Mouse (Mus musculus): ENCODE measurements around the gene Cideb. TPM values are rescaled to one million over a fixed set of nuclear protein-coding genes. Genes with fewer than 3 reads are reported as not detected.

Cideb gene
- 9.8 TPM for polyA plus RNA-seq (2015; fragmentation: Illumina TruSeq; extraction: RNeasy Lipid Tissue Mini Kit (QIAGEN cat#74804); ENCODE audit: low read depth, low replicate concordance)

DNA sequence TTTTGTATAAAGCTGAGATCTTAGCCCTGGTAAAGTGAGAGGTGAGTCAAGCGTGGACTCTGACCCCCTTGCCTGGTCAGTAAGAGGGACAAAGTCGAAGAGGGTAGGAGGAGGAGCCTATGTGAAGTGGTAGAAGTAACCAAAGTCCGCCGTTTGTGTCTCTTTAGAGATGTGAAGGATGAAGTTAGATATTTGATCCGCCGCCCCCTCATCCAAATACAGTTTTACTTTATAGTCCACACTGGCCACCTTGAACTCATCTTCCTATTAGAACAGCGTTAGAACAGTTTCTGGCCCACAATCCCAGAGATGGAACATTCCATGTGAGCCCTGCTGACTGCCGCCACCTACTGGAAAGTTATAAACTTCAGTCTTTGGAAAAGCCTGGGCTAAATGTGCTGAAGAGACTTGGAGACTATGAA is at the start of gene Cideb:
Gene Cideb, minus strand, starts transcription at position 96 of the 422 bp plus-strand sequence.

DNA sequence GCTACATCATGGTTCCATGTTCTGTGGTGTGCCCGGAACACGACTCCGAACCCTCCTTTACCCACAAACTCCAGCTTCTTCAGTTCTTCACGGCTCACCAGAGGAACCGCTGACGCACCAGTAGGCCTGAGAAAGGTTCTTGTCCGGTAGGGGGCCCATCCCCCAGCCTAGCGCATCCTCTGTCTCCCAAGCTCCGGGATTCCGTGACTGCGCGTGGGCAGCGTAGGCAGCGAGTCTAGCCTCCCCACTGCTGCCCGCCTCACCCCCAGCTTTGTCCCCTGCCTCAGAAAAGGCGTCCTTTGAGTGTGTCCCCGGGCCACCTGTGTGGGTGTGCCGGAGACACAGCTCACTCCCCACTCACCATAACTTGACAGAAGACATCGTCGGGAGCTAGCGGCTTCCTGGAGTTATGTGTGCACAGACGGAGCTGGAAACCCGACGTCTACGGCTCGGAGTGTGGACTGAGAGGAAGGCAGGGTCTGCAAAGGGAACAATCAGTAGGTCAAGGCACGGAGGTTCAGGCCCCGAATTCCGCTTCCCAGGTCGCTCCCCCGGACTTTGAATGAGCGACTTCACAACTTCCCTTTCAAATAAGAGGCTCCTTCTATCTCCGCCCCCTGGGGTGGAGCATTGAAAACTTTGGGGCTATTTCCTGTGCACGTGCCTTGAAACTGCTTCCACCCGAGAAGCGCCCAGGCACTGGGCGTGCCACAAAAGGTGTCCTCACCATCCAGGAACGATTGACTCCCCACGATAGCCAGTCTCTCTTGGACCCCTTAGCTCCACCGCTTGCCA is 30.2 kb upstream of the Cideb start, which contains the start of gene Ripk3:
Gene Ripk3, minus strand, starts transcription at position 610 of the 795 bp plus-strand sequence.

DNA sequence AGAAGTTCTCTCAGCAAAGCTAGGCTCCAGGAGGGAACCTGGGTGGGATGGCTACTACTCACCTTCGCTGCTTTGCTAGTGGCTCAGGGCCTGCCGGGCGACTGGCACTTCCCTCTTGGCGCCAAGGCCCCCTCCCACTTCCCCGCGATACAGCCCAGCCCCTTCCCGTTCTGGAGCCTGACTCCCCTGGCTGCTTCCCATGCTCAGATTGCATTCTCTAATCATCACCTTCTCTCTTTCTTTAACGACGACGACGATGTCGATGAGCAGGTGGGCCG is 25.6 kb upstream of the Cideb start, which contains the start of gene Adcy4:
Gene Adcy4, minus strand, starts transcription at position 138 of the 278 bp plus-strand sequence.

DNA sequence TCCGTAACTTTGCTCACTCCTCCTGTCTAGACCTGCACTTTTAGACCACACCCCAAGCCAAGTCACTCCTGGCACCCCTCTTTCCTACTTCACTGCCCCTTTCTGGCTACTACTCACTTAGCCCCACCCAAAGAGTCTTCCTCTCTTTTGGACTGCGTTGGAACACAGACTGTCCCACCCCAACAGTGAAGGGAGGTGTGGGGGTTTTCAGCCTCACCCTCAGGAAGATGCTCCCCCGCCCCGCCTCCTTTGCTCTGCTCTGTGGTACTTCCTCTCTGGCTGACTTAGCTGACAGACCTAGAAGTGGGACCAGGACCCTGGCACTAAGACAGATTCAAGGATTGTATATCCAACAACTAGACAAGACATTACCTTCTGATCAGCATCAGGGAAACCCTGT is 7.4 kb upstream of the Cideb start, which contains the start of gene Ltb4r1:
Gene Ltb4r1, plus strand, starts transcription at position 267 of the 400 bp plus-strand sequence.

DNA sequence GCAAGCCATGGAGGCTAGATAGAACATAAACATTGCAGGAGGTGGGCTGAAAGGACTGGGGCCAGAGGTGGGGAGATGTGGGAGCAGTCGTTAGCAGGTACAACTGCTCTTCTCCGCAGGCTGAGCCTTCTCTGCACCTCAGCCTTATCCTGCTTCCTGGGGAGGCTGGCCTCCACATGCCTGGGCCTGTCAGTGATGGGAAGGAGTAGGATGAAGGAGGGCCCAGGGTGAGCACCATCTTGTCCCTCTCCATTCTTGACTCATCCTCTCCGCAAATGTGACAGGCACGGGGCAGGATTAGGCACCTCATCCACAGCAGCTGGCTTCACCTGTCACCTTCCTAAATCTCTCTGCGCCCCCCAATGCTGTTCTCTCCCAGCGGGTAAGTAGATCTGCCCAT is 2.9 kb upstream of the Cideb start, which contains the start of gene Ltb4r2:
Gene Ltb4r2, plus strand, starts transcription at position 266 of the 400 bp plus-strand sequence.

DNA sequence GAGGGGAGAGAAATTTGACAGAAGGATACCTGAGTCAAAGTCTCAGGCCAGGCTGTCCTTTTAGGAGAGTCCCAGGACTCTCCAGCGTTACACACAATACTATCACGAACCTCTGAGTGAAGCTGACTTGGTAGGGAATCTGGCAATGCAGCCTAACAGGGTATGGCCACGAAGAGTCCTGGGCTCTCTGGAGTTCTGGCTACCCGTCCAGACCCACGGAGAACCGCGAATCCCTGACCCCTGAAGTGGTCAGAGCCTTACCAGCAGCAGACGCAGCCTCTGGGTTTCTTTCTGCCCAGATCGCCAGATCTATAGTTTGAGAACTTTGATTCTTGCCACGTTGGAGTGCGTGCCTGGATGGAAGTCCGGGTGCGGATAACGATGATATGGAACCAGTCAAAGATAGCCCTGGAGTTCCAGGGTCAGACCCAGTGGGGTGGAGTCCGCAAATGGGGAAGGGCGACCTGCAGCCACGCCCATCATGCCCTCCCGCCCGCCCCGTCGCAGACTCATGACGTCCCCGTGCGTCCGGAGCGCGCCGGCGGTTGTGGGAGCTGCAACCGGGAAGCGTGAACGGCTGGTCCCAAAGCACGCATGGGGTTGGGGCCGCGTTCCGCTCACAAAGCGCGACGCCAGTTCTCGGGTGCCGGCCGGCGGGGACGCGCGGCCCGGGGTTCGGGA is 12.9 kb downstream of the Cideb start, which contains the start of the genes Dhrs1 and Nop9:
Gene Dhrs1, minus strand, starts transcription at position 511 of the 681 bp plus-strand sequence.
Gene Nop9, plus strand, starts transcription at position 514 of the 681 bp plus-strand sequence.

DNA sequence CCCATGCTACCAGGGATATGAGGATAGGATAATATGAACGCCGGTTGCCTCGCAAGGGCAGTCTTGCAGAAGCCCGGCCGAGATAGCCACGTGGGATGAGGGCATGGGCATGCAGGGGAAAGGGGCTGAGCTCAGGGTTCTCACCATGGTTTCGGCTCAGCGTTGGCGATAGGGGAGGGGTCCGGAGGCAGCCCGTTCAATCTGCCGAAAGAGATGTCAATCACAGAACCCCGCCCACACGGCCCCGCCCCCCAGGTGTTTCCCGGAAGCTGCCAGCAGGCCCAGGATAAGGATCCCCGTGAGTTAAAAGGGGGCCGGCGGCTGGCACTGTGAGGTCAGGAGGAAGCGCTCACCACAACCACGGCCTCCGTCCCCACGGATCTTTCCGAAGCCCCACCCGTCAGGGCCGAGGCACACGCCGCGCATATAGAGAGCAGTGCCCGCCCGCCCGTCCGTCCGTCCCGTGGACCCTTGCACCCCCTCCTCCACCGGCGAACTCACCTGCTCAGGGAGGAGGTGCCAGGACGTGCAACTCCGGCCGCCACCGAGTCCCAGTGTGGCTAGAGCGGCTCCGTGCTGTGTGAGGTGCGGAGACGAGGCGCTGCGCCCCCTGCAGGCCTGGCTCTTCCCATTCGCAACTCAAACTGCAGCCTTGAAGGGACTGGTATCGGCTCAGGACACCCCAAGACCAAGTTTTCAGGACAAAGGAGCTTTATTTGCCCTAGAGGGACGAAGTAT is 36.4 kb downstream of the Cideb start, which contains the start of gene Rabggta:
Gene Rabggta, minus strand, starts transcription at position 564 of the 738 bp plus-strand sequence.

DNA sequence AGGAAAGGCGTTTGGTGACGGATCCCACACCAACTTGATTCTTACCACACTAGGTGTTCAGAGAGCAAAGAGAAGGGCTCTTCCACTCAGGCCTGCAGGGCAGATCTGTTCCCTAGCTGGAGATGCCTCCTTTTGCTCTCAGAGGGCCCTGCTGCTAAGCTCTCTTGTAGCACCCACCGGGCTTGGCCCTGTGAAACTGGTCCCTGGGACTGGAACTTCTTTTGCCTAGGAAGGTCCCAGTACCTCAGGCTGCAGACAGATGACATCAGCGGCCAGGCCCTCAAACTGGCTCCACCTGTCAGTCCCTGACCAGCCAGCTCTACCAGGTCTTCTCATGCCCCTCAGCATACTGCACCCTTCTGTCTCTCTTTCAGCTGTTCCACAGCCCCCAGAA is 44.5 kb downstream of the Cideb start, which contains the start of gene Tgm1:
Gene Tgm1, minus strand, starts transcription at position 198 of the 394 bp plus-strand sequence.

Other genes starting within 250 kb of the Cideb start
- gene Cpne6, start 248.0 kb downstream of the Cideb start, polyA plus RNA-seq (2015; fragmentation: Illumina TruSeq; extraction: RNeasy Lipid Tissue Mini Kit (QIAGEN cat#74804); ENCODE audit: low read depth, low replicate concordance), result 132 TPM
- 0.31 TPM for gene Nrl, start 233.5 kb downstream of the Cideb start, polyA plus RNA-seq (2015; fragmentation: Illumina TruSeq; extraction: RNeasy Lipid Tissue Mini Kit (QIAGEN cat#74804); ENCODE audit: low read depth, low replicate concordance)
- gene Pck2, start 218.2 kb downstream of the Cideb start, polyA plus RNA-seq (2015; fragmentation: Illumina TruSeq; extraction: RNeasy Lipid Tissue Mini Kit (QIAGEN cat#74804); ENCODE audit: low read depth, low replicate concordance), result 19.9 TPM
- gene Dcaf11, start 198.5 kb downstream of the Cideb start, polyA plus RNA-seq (2015; fragmentation: Illumina TruSeq; extraction: RNeasy Lipid Tissue Mini Kit (QIAGEN cat#74804); ENCODE audit: low read depth, low replicate concordance), result 92.2 TPM
- not detected for gene A730061H03Rik, start 198.1 kb downstream of the Cideb start, polyA plus RNA-seq (2015; fragmentation: Illumina TruSeq; extraction: RNeasy Lipid Tissue Mini Kit (QIAGEN cat#74804); ENCODE audit: low read depth, low replicate concordance)
- not detected for gene Fitm1, start 182.8 kb downstream of the Cideb start, polyA plus RNA-seq (2015; fragmentation: Illumina TruSeq; extraction: RNeasy Lipid Tissue Mini Kit (QIAGEN cat#74804); ENCODE audit: low read depth, low replicate concordance)
- 73.4 TPM for gene Psme1, start 180.3 kb downstream of the Cideb start, polyA plus RNA-seq (2015; fragmentation: Illumina TruSeq; extraction: RNeasy Lipid Tissue Mini Kit (QIAGEN cat#74804); ENCODE audit: low read depth, low replicate concordance)
- gene Emc9, start 173.2 kb downstream of the Cideb start, polyA plus RNA-seq (2015; fragmentation: Illumina TruSeq; extraction: RNeasy Lipid Tissue Mini Kit (QIAGEN cat#74804); ENCODE audit: low read depth, low replicate concordance), result 54.3 TPM
- gene Psme2, start 167.3 kb downstream of the Cideb start, polyA plus RNA-seq (2015; fragmentation: Illumina TruSeq; extraction: RNeasy Lipid Tissue Mini Kit (QIAGEN cat#74804); ENCODE audit: low read depth, low replicate concordance), result 78.9 TPM
- 18.8 TPM for gene Rnf31, start 166.8 kb downstream of the Cideb start, polyA plus RNA-seq (2015; fragmentation: Illumina TruSeq; extraction: RNeasy Lipid Tissue Mini Kit (QIAGEN cat#74804); ENCODE audit: low read depth, low replicate concordance)
- 14.3 TPM for gene Irf9, start 154.9 kb downstream of the Cideb start, polyA plus RNA-seq (2015; fragmentation: Illumina TruSeq; extraction: RNeasy Lipid Tissue Mini Kit (QIAGEN cat#74804); ENCODE audit: low read depth, low replicate concordance)
- gene Rec8, start 140.4 kb downstream of the Cideb start, polyA plus RNA-seq (2015; fragmentation: Illumina TruSeq; extraction: RNeasy Lipid Tissue Mini Kit (QIAGEN cat#74804); ENCODE audit: low read depth, low replicate concordance), result 6.2 TPM
- 62.3 TPM for gene Ipo4, start 122.5 kb downstream of the Cideb start, polyA plus RNA-seq (2015; fragmentation: Illumina TruSeq; extraction: RNeasy Lipid Tissue Mini Kit (QIAGEN cat#74804); ENCODE audit: low read depth, low replicate concordance)
- 1.6 TPM for gene Gm49378, start 120.6 kb downstream of the Cideb start, polyA plus RNA-seq (2015; fragmentation: Illumina TruSeq; extraction: RNeasy Lipid Tissue Mini Kit (QIAGEN cat#74804); ENCODE audit: low read depth, low replicate concordance)
- gene Tm9sf1, start 114.7 kb downstream of the Cideb start, polyA plus RNA-seq (2015; fragmentation: Illumina TruSeq; extraction: RNeasy Lipid Tissue Mini Kit (QIAGEN cat#74804); ENCODE audit: low read depth, low replicate concordance), result 32.2 TPM
- not detected for gene Tssk4, start 108.3 kb downstream of the Cideb start, polyA plus RNA-seq (2015; fragmentation: Illumina TruSeq; extraction: RNeasy Lipid Tissue Mini Kit (QIAGEN cat#74804); ENCODE audit: low read depth, low replicate concordance)
- 61.1 TPM for gene Mdp1, start 98.0 kb downstream of the Cideb start, polyA plus RNA-seq (2015; fragmentation: Illumina TruSeq; extraction: RNeasy Lipid Tissue Mini Kit (QIAGEN cat#74804); ENCODE audit: low read depth, low replicate concordance)
- gene Gmpr2, start 86.5 kb downstream of the Cideb start, polyA plus RNA-seq (2015; fragmentation: Illumina TruSeq; extraction: RNeasy Lipid Tissue Mini Kit (QIAGEN cat#74804); ENCODE audit: low read depth, low replicate concordance), result 36.9 TPM
- 255 TPM for gene Nedd8, start 86.3 kb downstream of the Cideb start, polyA plus RNA-seq (2015; fragmentation: Illumina TruSeq; extraction: RNeasy Lipid Tissue Mini Kit (QIAGEN cat#74804); ENCODE audit: low read depth, low replicate concordance)
- 16.0 TPM for gene Tinf2, start 76.6 kb downstream of the Cideb start, polyA plus RNA-seq (2015; fragmentation: Illumina TruSeq; extraction: RNeasy Lipid Tissue Mini Kit (QIAGEN cat#74804); ENCODE audit: low read depth, low replicate concordance)
- not detected for gene Tgm1, start 44.5 kb downstream of the Cideb start, polyA plus RNA-seq (2015; fragmentation: Illumina TruSeq; extraction: RNeasy Lipid Tissue Mini Kit (QIAGEN cat#74804); ENCODE audit: low read depth, low replicate concordance)
- 47.6 TPM for gene Rabggta, start 36.2 kb downstream of the Cideb start, polyA plus RNA-seq (2015; fragmentation: Illumina TruSeq; extraction: RNeasy Lipid Tissue Mini Kit (QIAGEN cat#74804); ENCODE audit: low read depth, low replicate concordance)
- gene Dhrs1, start 12.8 kb downstream of the Cideb start, polyA plus RNA-seq (2015; fragmentation: Illumina TruSeq; extraction: RNeasy Lipid Tissue Mini Kit (QIAGEN cat#74804); ENCODE audit: low read depth, low replicate concordance), result 122 TPM
- gene Nop9, start 12.8 kb downstream of the Cideb start, polyA plus RNA-seq (2015; fragmentation: Illumina TruSeq; extraction: RNeasy Lipid Tissue Mini Kit (QIAGEN cat#74804); ENCODE audit: low read depth, low replicate concordance), result 6.9 TPM
- 0.12 TPM for gene Ltb4r2, start 3.0 kb upstream of the Cideb start, polyA plus RNA-seq (2015; fragmentation: Illumina TruSeq; extraction: RNeasy Lipid Tissue Mini Kit (QIAGEN cat#74804); ENCODE audit: low read depth, low replicate concordance)
- not detected for gene Ltb4r1, start 7.5 kb upstream of the Cideb start, polyA plus RNA-seq (2015; fragmentation: Illumina TruSeq; extraction: RNeasy Lipid Tissue Mini Kit (QIAGEN cat#74804); ENCODE audit: low read depth, low replicate concordance)
- gene Adcy4, start 25.6 kb upstream of the Cideb start, polyA plus RNA-seq (2015; fragmentation: Illumina TruSeq; extraction: RNeasy Lipid Tissue Mini Kit (QIAGEN cat#74804); ENCODE audit: low read depth, low replicate concordance), result 5.3 TPM
- gene Ripk3, start 30.4 kb upstream of the Cideb start, polyA plus RNA-seq (2015; fragmentation: Illumina TruSeq; extraction: RNeasy Lipid Tissue Mini Kit (QIAGEN cat#74804); ENCODE audit: low read depth, low replicate concordance), result 0.25 TPM
- gene Nfatc4, start 64.7 kb upstream of the Cideb start, polyA plus RNA-seq (2015; fragmentation: Illumina TruSeq; extraction: RNeasy Lipid Tissue Mini Kit (QIAGEN cat#74804); ENCODE audit: low read depth, low replicate concordance), result 2.3 TPM
- 3.9 TPM for gene Nynrin, start 95.6 kb upstream of the Cideb start, polyA plus RNA-seq (2015; fragmentation: Illumina TruSeq; extraction: RNeasy Lipid Tissue Mini Kit (QIAGEN cat#74804); ENCODE audit: low read depth, low replicate concordance)
- 0.49 TPM for gene Cbln3, start 125.9 kb upstream of the Cideb start, polyA plus RNA-seq (2015; fragmentation: Illumina TruSeq; extraction: RNeasy Lipid Tissue Mini Kit (QIAGEN cat#74804); ENCODE audit: low read depth, low replicate concordance)
- gene Khnyn, start 126.5 kb upstream of the Cideb start, polyA plus RNA-seq (2015; fragmentation: Illumina TruSeq; extraction: RNeasy Lipid Tissue Mini Kit (QIAGEN cat#74804); ENCODE audit: low read depth, low replicate concordance), result 9.0 TPM
- gene Sdr39u1, start 141.8 kb upstream of the Cideb start, polyA plus RNA-seq (2015; fragmentation: Illumina TruSeq; extraction: RNeasy Lipid Tissue Mini Kit (QIAGEN cat#74804); ENCODE audit: low read depth, low replicate concordance), result 155 TPM
- gene Cma1, start 186.2 kb upstream of the Cideb start, polyA plus RNA-seq (2015; fragmentation: Illumina TruSeq; extraction: RNeasy Lipid Tissue Mini Kit (QIAGEN cat#74804); ENCODE audit: low read depth, low replicate concordance), result not detected
- gene Cma2, start 192.5 kb upstream of the Cideb start, polyA plus RNA-seq (2015; fragmentation: Illumina TruSeq; extraction: RNeasy Lipid Tissue Mini Kit (QIAGEN cat#74804); ENCODE audit: low read depth, low replicate concordance), result not detected

All from brain, adult 10 weeks (tissue).